Mouse (Mus musculus): ENCODE results near the gene Tll1.

DNA sequence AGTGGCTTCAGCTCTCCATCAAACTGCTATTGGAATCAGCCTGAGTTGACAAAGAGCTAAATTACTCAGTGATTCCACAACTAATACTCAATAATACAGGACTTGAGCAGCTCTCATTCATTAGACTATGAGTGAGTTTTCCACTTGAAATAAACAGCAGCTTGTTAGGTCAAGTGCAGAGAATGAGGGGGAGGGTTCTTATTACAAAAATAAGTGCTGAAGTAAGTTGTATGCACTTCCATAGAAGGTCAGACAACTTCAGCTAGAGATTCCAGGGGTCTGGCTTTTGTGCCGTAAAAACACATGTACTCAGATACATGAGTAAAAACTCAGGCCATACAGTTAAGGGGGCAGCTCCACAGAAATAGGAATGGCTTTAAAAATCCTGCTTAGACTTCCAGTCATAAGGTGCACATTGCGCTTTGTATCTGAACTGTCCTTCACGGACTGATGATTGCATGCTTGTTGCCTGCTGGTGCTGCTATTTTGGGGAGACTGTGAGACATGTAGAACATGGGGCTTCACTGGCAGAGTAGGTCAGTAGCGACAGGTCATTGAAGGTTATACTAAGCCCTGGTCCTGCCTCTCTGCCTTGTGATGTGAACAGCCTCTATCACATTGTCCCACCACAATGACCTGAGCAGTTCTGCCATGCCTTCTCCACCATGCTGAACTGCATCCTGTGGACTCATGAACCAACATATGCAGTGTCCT lies 175.2 kb downstream of the Tll1 start:
- TF ChIP-seq ZNF384 (IDR thresholded peaks at IDR 0.05; ENCODE audit: low read depth, low read length) (no peak), HCFC1 (IDR thresholded peaks at IDR 0.05; ENCODE audit: borderline replicate concordance, insufficient read depth, low read length) (no peak), CHD2 (IDR thresholded peaks at IDR 0.05; ENCODE audit: low read depth, low read length) (no peak), MAFK (IDR thresholded peaks at IDR 0.05; ENCODE audit: insufficient read depth, low read depth, low read length) (no peak)
